Mouse (Mus musculus): Measurements from ENCODE around the gene Ppp1r14a. TPM values are rescaled to one million over a fixed set of nuclear protein-coding genes. Genes with fewer than 3 reads are reported as not detected.

The Ppp1r14a gene
- polyA plus RNA-seq, 1 experiment from 2014 or later, result 5.5 TPM

GRCm38 (mm10) chr7:29316976-29317375 is 27.9 kb downstream of the Ppp1r14a start:
- Histone ChIP-seq H3K27ac (ENCODE audit: low read depth) (no peak overlapping the region), H3K9me3 (ENCODE audit: low read length) (no peaks in the 10 kb centered on the region), H3K9ac (replicated peaks) (no peak overlapping the region), H3K27me3 (ENCODE audit: insufficient read depth, low read length) (no peaks in the 10 kb centered on the region), H3K4me3 (ENCODE audit: low read depth, low read length) (no peak overlapping the region), H3K4me1 (ENCODE audit: insufficient read depth) (peaks cover 13% of the 10 kb centered on the region), H3K36me3 (replicated peaks; ENCODE audit: insufficient read depth, low read length) (0 out of 2 replicates have a peak, but pooled peaks cover 2% of the 10 kb centered on the region), H3K4me2 (ENCODE audit: low read depth, low read length) (no peak overlapping the region)
- no peak for DNase-seq
- TF ChIP-seq CTCF (IDR thresholded peaks at IDR 0.05; ENCODE audit: low read depth) (0 out of 2 replicates have a peak, but pooled peaks have one; percentile 3), EP300 (IDR thresholded peaks at IDR 0.05; ENCODE audit: low read depth) (no peak)
- no peak for ATAC-seq
- WGBS (ENCODE audit: insufficient replicate concordance), result 26% methylated on average over 10 of the region's 10 CpGs

GRCm38 (mm10) chr7:29317558-29317957 is 28.4 kb downstream of the Ppp1r14a start:
- 3% methylated on average over 2 of the region's 2 CpGs for WGBS (ENCODE audit: insufficient replicate concordance)
- H3K9ac ChIP-seq (replicated peaks), result no peak overlapping the region
- H3K4me1 ChIP-seq (ENCODE audit: insufficient read depth), result peaks cover 13% of the 10 kb centered on the region
- H3K27ac ChIP-seq (ENCODE audit: low read depth), result no peak overlapping the region
- H3K4me2 ChIP-seq (ENCODE audit: low read depth, low read length), result no peak overlapping the region
- TF ChIP-seq EP300 (IDR thresholded peaks at IDR 0.05; ENCODE audit: low read depth), result no peak
- TF ChIP-seq CTCF (IDR thresholded peaks at IDR 0.05; ENCODE audit: low read depth), result no peak
- DNase-seq (no peak), ATAC-seq (no peak)
- H3K4me3 ChIP-seq (ENCODE audit: low read depth, low read length), result no peak overlapping the region
- H3K27me3 ChIP-seq (ENCODE audit: insufficient read depth, low read length), result no peaks in the 10 kb centered on the region
- H3K9me3 ChIP-seq (ENCODE audit: low read length), result no peaks in the 10 kb centered on the region
- H3K36me3 ChIP-seq (replicated peaks; ENCODE audit: insufficient read depth, low read length), result 0 out of 2 replicates have a peak, but pooled peaks cover 2% of the 10 kb centered on the region

DNA sequence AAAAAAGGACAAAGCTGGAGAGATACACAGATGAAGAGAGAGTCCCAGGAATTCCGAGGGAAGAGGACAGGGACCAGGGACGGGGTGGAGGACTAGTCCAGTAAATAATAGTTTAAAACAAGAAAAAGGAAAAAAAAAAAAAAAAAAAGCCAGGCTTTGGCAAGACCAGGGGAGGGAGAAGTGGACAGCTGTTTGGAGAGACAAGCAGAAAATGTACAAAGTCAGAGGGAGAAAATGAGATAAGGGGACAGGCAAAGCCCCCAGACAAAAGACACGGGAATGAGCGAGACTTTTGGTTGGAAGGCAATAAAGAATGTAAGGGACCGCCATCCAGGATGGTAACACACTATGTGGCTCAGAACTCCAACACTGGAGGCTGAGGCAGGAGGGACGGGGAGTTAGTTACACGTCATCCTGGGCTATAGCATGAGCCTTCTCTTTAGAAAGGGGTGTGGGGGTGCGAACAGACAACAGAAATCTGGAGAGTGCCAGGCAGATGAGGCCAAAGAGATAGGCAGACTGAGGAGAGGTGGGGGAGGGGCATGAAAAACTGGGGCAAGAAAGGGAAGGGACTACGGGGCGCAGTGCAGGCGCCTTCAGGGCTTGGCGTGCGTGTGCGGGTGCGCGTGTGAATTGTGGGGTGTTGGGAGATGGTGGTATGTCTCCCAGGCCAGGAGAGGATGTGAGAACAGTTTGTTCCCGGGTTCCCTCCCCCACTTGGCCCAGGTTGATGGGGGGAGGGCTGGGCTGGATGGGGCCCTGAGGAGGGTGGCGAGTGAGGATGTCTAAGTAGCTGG is 29.2 kb downstream of the Ppp1r14a start:
- ATAC-seq (peak; percentile 51), DNase-seq (peak; percentile 42)
- no peaks in the 10 kb centered on the region for H3K9me3 ChIP-seq (ENCODE audit: low read length)
- no peak overlapping the region for H3K27ac ChIP-seq (ENCODE audit: low read depth)
- 0 out of 2 replicates have a peak overlapping the region, but pooled peaks have one; percentile 1 for H3K4me3 ChIP-seq (ENCODE audit: low read depth, low read length)
- WGBS (ENCODE audit: insufficient replicate concordance), result 5% methylated on average over 18 of the region's 18 CpGs
- H3K36me3 ChIP-seq (replicated peaks; ENCODE audit: insufficient read depth, low read length), result 0 out of 2 replicates have a peak, but pooled peaks cover 2% of the 10 kb centered on the region
- H3K4me2 ChIP-seq (ENCODE audit: low read depth, low read length), result peak overlapping the region; percentile 53
- H3K27me3 ChIP-seq (ENCODE audit: insufficient read depth, low read length), result no peaks in the 10 kb centered on the region
- TF ChIP-seq CTCF (IDR thresholded peaks at IDR 0.05; ENCODE audit: low read depth) (no peak), EP300 (IDR thresholded peaks at IDR 0.05; ENCODE audit: low read depth) (peak; percentile 6; the same call in 1 of the 2 replicates)
- H3K4me1 ChIP-seq (ENCODE audit: insufficient read depth), result peaks cover 13% of the 10 kb centered on the region
- H3K9ac ChIP-seq (replicated peaks), result no peak overlapping the region

GRCm38 (mm10) chr7:29319337-29320307 is 30.5 kb downstream of the Ppp1r14a start:
- Histone ChIP-seq H3K4me1 (ENCODE audit: insufficient read depth) (peaks cover 13% of the 10 kb centered on the region), H3K9ac (replicated peaks) (0 out of 2 replicates have a peak overlapping the region, but pooled peaks have one; percentile 18), H3K4me2 (ENCODE audit: low read depth, low read length) (peak overlapping the region; percentile 53), H3K27ac (ENCODE audit: low read depth) (no peak overlapping the region), H3K9me3 (ENCODE audit: low read length) (no peaks in the 10 kb centered on the region), H3K36me3 (replicated peaks; ENCODE audit: insufficient read depth, low read length) (peaks cover 8% of the 10 kb centered on the region), H3K4me3 (ENCODE audit: low read depth, low read length) (no peak overlapping the region), H3K27me3 (ENCODE audit: insufficient read depth, low read length) (no peaks in the 10 kb centered on the region)
- ATAC-seq (peak; percentile 37), DNase-seq (no peak)
- TF ChIP-seq EP300 (IDR thresholded peaks at IDR 0.05; ENCODE audit: low read depth) (no peak), CTCF (IDR thresholded peaks at IDR 0.05; ENCODE audit: low read depth) (peak; percentile 57)
- WGBS (ENCODE audit: insufficient replicate concordance), result 14% methylated on average over 19 of the region's 19 CpGs

DNA sequence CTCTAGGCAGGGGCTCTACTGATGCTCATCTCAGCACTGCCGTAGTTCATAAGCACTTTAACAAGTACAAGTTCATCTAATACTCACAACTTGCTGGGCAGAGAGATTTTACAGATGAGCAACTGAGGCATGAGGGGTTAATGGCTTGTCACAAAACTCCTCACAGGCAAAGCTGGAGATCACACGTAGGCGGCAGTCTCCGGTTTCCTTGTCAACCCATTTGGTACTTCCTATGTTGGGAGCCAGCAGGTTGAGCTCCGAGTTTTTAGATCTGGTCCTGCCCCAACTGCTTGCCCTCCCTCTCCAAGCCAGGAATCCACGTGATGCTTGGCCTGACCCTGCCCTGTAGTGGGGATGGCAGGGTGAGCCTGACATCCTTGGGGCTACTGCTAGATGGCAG is 38.0 kb downstream of the Ppp1r14a start:
- H3K4me2 ChIP-seq (ENCODE audit: low read depth, low read length), result no peak overlapping the region
- H3K9me3 ChIP-seq (ENCODE audit: low read length), result no peaks in the 10 kb centered on the region
- no peaks in the 10 kb centered on the region for H3K4me1 ChIP-seq (ENCODE audit: insufficient read depth)
- ATAC-seq (no peak), DNase-seq (no peak)
- 81% methylated on average over 6 of the region's 6 CpGs for WGBS (ENCODE audit: insufficient replicate concordance)
- H3K27ac ChIP-seq (ENCODE audit: low read depth), result no peak overlapping the region
- peaks cover 35% of the 10 kb centered on the region for H3K36me3 ChIP-seq (replicated peaks; ENCODE audit: insufficient read depth, low read length)
- TF ChIP-seq CTCF (IDR thresholded peaks at IDR 0.05; ENCODE audit: low read depth) (no peak), EP300 (IDR thresholded peaks at IDR 0.05; ENCODE audit: low read depth) (no peak)
- H3K4me3 ChIP-seq (ENCODE audit: low read depth, low read length), result no peak overlapping the region
- H3K27me3 ChIP-seq (ENCODE audit: insufficient read depth, low read length), result no peaks in the 10 kb centered on the region
- H3K9ac ChIP-seq (replicated peaks), result no peak overlapping the region

GRCm38 (mm10) chr7:29328984-29329383 is 39.9 kb downstream of the Ppp1r14a start:
- TF ChIP-seq EP300 (IDR thresholded peaks at IDR 0.05; ENCODE audit: low read depth) (no peak), CTCF (IDR thresholded peaks at IDR 0.05; ENCODE audit: low read depth) (no peak)
- peaks cover 8% of the 10 kb centered on the region for H3K4me1 ChIP-seq (ENCODE audit: insufficient read depth)
- no peak overlapping the region for H3K9ac ChIP-seq (replicated peaks)
- peaks cover 35% of the 10 kb centered on the region for H3K36me3 ChIP-seq (replicated peaks; ENCODE audit: insufficient read depth, low read length)
- no peak overlapping the region for H3K4me2 ChIP-seq (ENCODE audit: low read depth, low read length)
- DNase-seq (no peak), ATAC-seq (no peak)
- WGBS (ENCODE audit: insufficient replicate concordance), result 89% methylated on average over 16 of the region's 16 CpGs
- H3K27ac ChIP-seq (ENCODE audit: low read depth), result no peak overlapping the region
- H3K27me3 ChIP-seq (ENCODE audit: insufficient read depth, low read length), result no peaks in the 10 kb centered on the region
- no peaks in the 10 kb centered on the region for H3K9me3 ChIP-seq (ENCODE audit: low read length)
- no peak overlapping the region for H3K4me3 ChIP-seq (ENCODE audit: low read depth, low read length)

All from liver, postnatal 0 days (tissue).